Mouse (Mus musculus) liver, adult 2 months (tissue): Measurements from ENCODE around the gene Slain1. TPM values are rescaled to one million over a fixed set of nuclear protein-coding genes. Genes with fewer than 3 reads are reported as not detected.

Source experiments
- DNase-seq: peaks from one replicate; pipeline ENCODE4 v3.0.0-alpha.2; 2011; ENCODE audit warnings: low read depth, low spot score; ENCODE audit errors: extremely low read depth
- H3K27ac ChIP-seq: fragments of 200-500 bp; replicated peaks from 2 replicates; pipeline ENCODE4 v1.5.1; 2012; ENCODE audit warnings: low read depth, mild to moderate bottlenecking, control low read depth, inconsistent platforms, low read length; ENCODE audit not compliant: insufficient read depth
- H3K27me3 ChIP-seq: fragments of 200-500 bp; 2 replicates; pipeline ENCODE4 v1.6.1; 2012; ENCODE audit warnings: mild to moderate bottlenecking, moderate library complexity, low read length, inconsistent platforms; ENCODE audit not compliant: control insufficient read depth, insufficient read depth
- H3K36me3 ChIP-seq: fragments of 200-500 bp; 2 replicates; pipeline ENCODE4 v1.6.1; 2012; ENCODE audit warnings: low read length, inconsistent platforms; ENCODE audit not compliant: control insufficient read depth, insufficient read depth
- H3K4me1 ChIP-seq: fragments of 200-500 bp; 2 replicates; pipeline ENCODE4 v1.6.1; 2011; ENCODE audit warnings: low read length; ENCODE audit not compliant: control insufficient read depth, insufficient read depth
- H3K4me3 ChIP-seq: fragments of 200-500 bp; 2 replicates; pipeline ENCODE4 v1.5.1; 2011; ENCODE audit warnings: low read depth, mild to moderate bottlenecking, control low read depth, low read length, moderate library complexity; ENCODE audit not compliant: insufficient read depth
- H3K79me2 ChIP-seq: fragments of 200-500 bp; 2 replicates; pipeline ENCODE4 v1.6.1; 2012; ENCODE audit warnings: inconsistent platforms, mild to moderate bottlenecking, low read length, moderate library complexity; ENCODE audit not compliant: control insufficient read depth, insufficient read depth
- H3K9ac ChIP-seq: fragments of 200-500 bp; 2 replicates; pipeline ENCODE4 v1.6.1; 2012; ENCODE audit warnings: low read depth, mild to moderate bottlenecking, control low read depth, inconsistent platforms, low read length
- CTCF ChIP-seq: fragments of 200-500 bp; IDR thresholded peaks from 2 replicates; pipeline ENCODE4 v1.5.1; 2011; ENCODE audit warnings: low read depth, low read length, control low read depth
- POLR2A ChIP-seq: fragments of 200-500 bp; IDR thresholded peaks from 2 replicates; pipeline ENCODE4 v1.6.1; 2011; ENCODE audit warnings: low read length, control low read depth; ENCODE audit not compliant: insufficient read depth; ENCODE audit errors: extremely low read depth
- WGBS: fragments of 180-500 bp; shearing (Covaris S2); methylation state at CpG from one replicate; pipeline ENCODE4 v1.1.7; 2018; 5-methylcytosine and 5-hydroxymethylcytosine counted together
- polyA plus RNA-seq: library from polyadenylated mRNA; depleted of rRNA; stranded (reverse); fragments of >200 nt; gene quantifications from 2 replicates; pipeline ENCODE4 v1.2.3, GENCODE M21; 2012
- total RNA-seq: library from RNA; depleted of rRNA; stranded (reverse); fragments of >200 nt; gene quantifications from 2 replicates; pipeline ENCODE4 v1.2.3, GENCODE M21; 2014

Gene Slain1
- total and polyA plus RNA-seq, 2 experiments = 0.09 to 0.31 TPM

- DNase-seq = no peak
- Histone ChIP-seq H3K4me3 (no peak overlapping the region), H3K36me3 (no peaks in the 10 kb centered on the region), H3K9ac (no peak overlapping the region), H3K79me2 (no peaks in the 10 kb centered on the region), H3K27me3 (peaks cover 4% of the 10 kb centered on the region), H3K4me1 (no peaks in the 10 kb centered on the region; the same call in 1 of the 2 replicates), H3K27ac (no peak overlapping the region)
- TF ChIP-seq CTCF (no peak), POLR2A (no peak)
- WGBS = 71% methylated on average over 5 of the region's 5 CpGs
Measured at GRCm38 (mm10) chr14:103655448-103655847, 5.4 kb downstream of the Slain1 start.

- Histone ChIP-seq H3K4me3 (no peak overlapping the region), H3K36me3 (no peaks in the 10 kb centered on the region), H3K79me2 (no peaks in the 10 kb centered on the region), H3K27me3 (no peaks in the 10 kb centered on the region), H3K9ac (no peak overlapping the region), H3K4me1 (no peaks in the 10 kb centered on the region), H3K27ac (no peak overlapping the region)
- DNase-seq = no peak
- WGBS = 63% methylated on average over 4 of the region's 4 CpGs
- no peak for TF ChIP-seq POLR2A
- no peak for TF ChIP-seq CTCF
Measured at GRCm38 (mm10) chr14:103657876-103658275, 7.8 kb downstream of the Slain1 start.

DNA sequence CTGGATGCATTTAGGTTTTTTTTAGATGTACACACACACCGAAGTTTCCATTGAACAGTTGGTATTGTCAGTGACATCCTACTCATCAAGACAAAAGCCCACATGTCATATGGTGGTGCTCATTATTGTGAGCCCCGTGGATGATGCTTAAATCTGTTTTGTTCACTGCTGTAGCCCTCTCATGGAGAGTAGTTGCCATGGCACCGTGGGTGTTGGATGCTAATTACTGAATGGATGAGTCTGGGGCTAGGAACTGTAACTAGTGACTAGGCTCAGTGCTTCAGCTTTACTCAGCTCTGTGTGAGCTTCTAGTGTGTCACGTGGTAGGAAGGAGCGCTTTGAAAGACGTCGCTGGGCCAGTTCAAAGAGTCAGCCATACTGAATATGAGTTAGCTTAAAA lies 13.0 kb downstream of the Slain1 start:
- Histone ChIP-seq H3K36me3 (no peaks in the 10 kb centered on the region), H3K4me1 (no peaks in the 10 kb centered on the region), H3K9ac (no peak overlapping the region), H3K79me2 (no peaks in the 10 kb centered on the region), H3K4me3 (no peak overlapping the region), H3K27ac (no peak overlapping the region), H3K27me3 (no peaks in the 10 kb centered on the region)
- no peak for DNase-seq
- TF ChIP-seq POLR2A = no peak
- TF ChIP-seq CTCF = no peak
- WGBS = 84% methylated on average over 7 of the region's 7 CpGs

DNA sequence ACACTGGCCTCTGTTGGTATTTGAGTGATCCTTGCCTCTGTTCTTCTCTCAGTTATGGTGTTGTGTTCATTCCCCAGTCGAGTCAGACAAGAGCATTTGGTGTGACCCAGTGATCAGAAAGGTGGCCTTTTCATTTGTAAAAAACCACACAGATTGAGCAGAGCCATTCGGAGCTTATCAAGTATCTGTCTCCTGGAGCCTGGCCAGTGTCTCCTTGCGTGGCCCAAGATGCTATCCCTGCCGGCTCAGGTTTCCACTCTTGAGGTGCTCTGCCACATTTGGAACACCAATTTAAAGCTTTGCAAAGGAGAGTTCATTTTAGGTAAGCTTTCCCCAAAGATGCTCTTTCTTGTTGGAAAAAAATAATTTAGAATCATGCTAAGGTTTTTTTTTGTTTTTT lies 14.4 kb downstream of the Slain1 start:
- TF ChIP-seq POLR2A (no peak), CTCF (no peak)
- H3K4me3 ChIP-seq = no peak overlapping the region
- WGBS = 76% methylated on average over 4 of the region's 4 CpGs
- no peaks in the 10 kb centered on the region for H3K27me3 ChIP-seq
- H3K4me1 ChIP-seq = no peaks in the 10 kb centered on the region
- no peak overlapping the region for H3K27ac ChIP-seq
- no peaks in the 10 kb centered on the region for H3K36me3 ChIP-seq
- DNase-seq = no peak
- no peaks in the 10 kb centered on the region for H3K79me2 ChIP-seq
- H3K9ac ChIP-seq = no peak overlapping the region

- no peaks in the 10 kb centered on the region for H3K36me3 ChIP-seq
- 68% methylated on average over 8 of the region's 8 CpGs for WGBS
- no peak for DNase-seq
- H3K9ac ChIP-seq = no peak overlapping the region
- H3K79me2 ChIP-seq = no peaks in the 10 kb centered on the region
- H3K4me1 ChIP-seq = no peaks in the 10 kb centered on the region
- no peak overlapping the region for H3K27ac ChIP-seq
- no peak overlapping the region for H3K4me3 ChIP-seq
- TF ChIP-seq CTCF (no peak), POLR2A (no peak)
- no peaks in the 10 kb centered on the region for H3K27me3 ChIP-seq
Measured at GRCm38 (mm10) chr14:103666347-103666954, 16.4 kb downstream of the Slain1 start.

GRCm38 (mm10) chr14:103667036-103667435 lies 17.0 kb downstream of the Slain1 start:
- TF ChIP-seq CTCF = no peak
- no peak for TF ChIP-seq POLR2A
- no peak for DNase-seq
- Histone ChIP-seq H3K27me3 (no peaks in the 10 kb centered on the region), H3K79me2 (no peaks in the 10 kb centered on the region), H3K27ac (no peak overlapping the region), H3K4me3 (no peak overlapping the region), H3K4me1 (no peaks in the 10 kb centered on the region), H3K9ac (no peak overlapping the region), H3K36me3 (no peaks in the 10 kb centered on the region)
- WGBS = 94% methylated on average over 8 of the region's 8 CpGs
